Mouse (Mus musculus): Measurements from ENCODE around the gene Zbtb8os. TPM values are rescaled to one million over a fixed set of nuclear protein-coding genes. Genes with fewer than 3 reads are reported as not detected.
A peak's percentile ranks its signal among the peaks of the same experiment; 100 is the strongest.

Zbtb8os gene
- polyA plus RNA-seq, 1 experiment from 2014 or later: 51.4 TPM

GRCm38 (mm10) chr4:129394089-129394870, 58.8 kb downstream of the Zbtb8os start:
- Histone ChIP-seq H3K4me3 (replicated peaks) (no peak overlapping the region), H3K27me3 (replicated peaks) (no peaks in the 10 kb centered on the region), H3K4me1 (peaks cover 4% of the 10 kb centered on the region; the same call in 1 of the 2 replicates), H3K36me3 (no peaks in the 10 kb centered on the region), H3K9me3 (no peaks in the 10 kb centered on the region), H3K27ac (peak overlapping the region; percentile 16; the same call in 1 of the 2 replicates), H3K9ac (no peak overlapping the region), H3K4me2 (no peak overlapping the region)
- 52% methylated on average over 12 of the region's 12 CpGs for WGBS
- no peak; the same call in 1 of the 2 replicates for ATAC-seq (ENCODE audit: insufficient read depth, low FRiP score, low read depth)

- 59% methylated on average over 3 of the region's 3 CpGs for WGBS
- Histone ChIP-seq H3K4me2 (no peak overlapping the region), H3K4me1 (peaks cover 4% of the 10 kb centered on the region; the same call in 1 of the 2 replicates), H3K36me3 (no peaks in the 10 kb centered on the region), H3K27me3 (replicated peaks) (no peaks in the 10 kb centered on the region), H3K27ac (no peak overlapping the region), H3K9me3 (no peaks in the 10 kb centered on the region), H3K4me3 (replicated peaks) (no peak overlapping the region), H3K9ac (no peak overlapping the region)
- no peak for ATAC-seq (ENCODE audit: insufficient read depth, low FRiP score, low read depth)
Measured at GRCm38 (mm10) chr4:129396960-129397359, 61.5 kb downstream of the Zbtb8os start.

GRCm38 (mm10) chr4:129399813-129400212, 64.3 kb downstream of the Zbtb8os start:
- WGBS: 70% methylated on average over 4 of the region's 4 CpGs
- Histone ChIP-seq H3K9ac (no peak overlapping the region), H3K27ac (no peak overlapping the region), H3K4me3 (replicated peaks) (no peak overlapping the region), H3K9me3 (no peaks in the 10 kb centered on the region), H3K4me2 (no peak overlapping the region), H3K4me1 (no peaks in the 10 kb centered on the region), H3K27me3 (replicated peaks) (no peaks in the 10 kb centered on the region), H3K36me3 (no peaks in the 10 kb centered on the region)
- ATAC-seq (ENCODE audit: insufficient read depth, low FRiP score, low read depth): no peak

Other genes starting within 250 kb of the Zbtb8os start
- 47.7 and 56.2 TPM in 2 replicates for gene Tmem54, start 230.1 kb upstream of the Zbtb8os start, polyA plus RNA-seq (2015; fragmentation: Nextera tagmentation; extraction: Ambion mirVana)
- gene Hpca, start 213.7 kb upstream of the Zbtb8os start, polyA plus RNA-seq (2015; fragmentation: Nextera tagmentation; extraction: Ambion mirVana): 2.4 and 2.7 TPM in 2 replicates
- gene Fndc5, start 198.7 kb upstream of the Zbtb8os start, polyA plus RNA-seq (2015; fragmentation: Nextera tagmentation; extraction: Ambion mirVana): 2.7 and 2.8 TPM in 2 replicates
- gene S100pbp, start 146.0 kb upstream of the Zbtb8os start, polyA plus RNA-seq (2015; fragmentation: Nextera tagmentation; extraction: Ambion mirVana): 13.1 and 14.1 TPM in 2 replicates
- 72.3 and 80.0 TPM in 2 replicates for gene Yars, start 145.9 kb upstream of the Zbtb8os start, polyA plus RNA-seq (2015; fragmentation: Nextera tagmentation; extraction: Ambion mirVana)
- gene C77080, start 74.3 kb upstream of the Zbtb8os start, polyA plus RNA-seq (2015; fragmentation: Nextera tagmentation; extraction: Ambion mirVana): 11.8 and 12.6 TPM in 2 replicates
- 2.0 and 2.1 TPM in 2 replicates for gene Sync, start 48.1 kb upstream of the Zbtb8os start, polyA plus RNA-seq (2015; fragmentation: Nextera tagmentation; extraction: Ambion mirVana)
- gene Rbbp4, start 325 bp upstream of the Zbtb8os start, polyA plus RNA-seq (2015; fragmentation: Nextera tagmentation; extraction: Ambion mirVana): 330 and 336 TPM in 2 replicates
- 17.2 and 18.1 TPM in 2 replicates for gene Zbtb8a, start 42.4 kb downstream of the Zbtb8os start, polyA plus RNA-seq (2015; fragmentation: Nextera tagmentation; extraction: Ambion mirVana)
- gene Zbtb8b, start 105.2 kb downstream of the Zbtb8os start, polyA plus RNA-seq (2015; fragmentation: Nextera tagmentation; extraction: Ambion mirVana): 1.5 and 1.7 TPM in 2 replicates
- 24.4 and 27.0 TPM in 2 replicates for gene Bsdc1, start 125.9 kb downstream of the Zbtb8os start, polyA plus RNA-seq (2015; fragmentation: Nextera tagmentation; extraction: Ambion mirVana)
- gene Tssk3, start 155.3 kb downstream of the Zbtb8os start, polyA plus RNA-seq (2015; fragmentation: Nextera tagmentation; extraction: Ambion mirVana): not detected in 2 replicates
- 0.26 TPM in 1 of 2 replicates, not detected in the other for gene Fam229a, start 155.5 kb downstream of the Zbtb8os start, polyA plus RNA-seq (2015; fragmentation: Nextera tagmentation; extraction: Ambion mirVana)
- gene Marcksl1, start 177.9 kb downstream of the Zbtb8os start, polyA plus RNA-seq (2015; fragmentation: Nextera tagmentation; extraction: Ambion mirVana): 490 and 533 TPM in 2 replicates
- gene Hdac1, start 207.0 kb downstream of the Zbtb8os start, polyA plus RNA-seq (2015; fragmentation: Nextera tagmentation; extraction: Ambion mirVana): 197 and 200 TPM in 2 replicates
- 6.3 and 6.9 TPM in 2 replicates for gene Lck, start 237.9 kb downstream of the Zbtb8os start, polyA plus RNA-seq (2015; fragmentation: Nextera tagmentation; extraction: Ambion mirVana)
- gene Fam167b, start 242.9 kb downstream of the Zbtb8os start, polyA plus RNA-seq (2015; fragmentation: Nextera tagmentation; extraction: Ambion mirVana): 3.5 and 3.9 TPM in 2 replicates

Measured in stomach, embryonic 15.5 days (tissue).